Mouse (Mus musculus): ENCODE results near the gene Zfp108. TPM values are rescaled to one million over a fixed set of nuclear protein-coding genes. Genes with fewer than 3 reads are reported as not detected.
A peak's percentile ranks its signal among the peaks of the same experiment; 100 is the strongest.

The Zfp108 gene
- total RNA-seq, 2 experiments from 2014 or later: 1.7 to 1.8 TPM

DNA sequence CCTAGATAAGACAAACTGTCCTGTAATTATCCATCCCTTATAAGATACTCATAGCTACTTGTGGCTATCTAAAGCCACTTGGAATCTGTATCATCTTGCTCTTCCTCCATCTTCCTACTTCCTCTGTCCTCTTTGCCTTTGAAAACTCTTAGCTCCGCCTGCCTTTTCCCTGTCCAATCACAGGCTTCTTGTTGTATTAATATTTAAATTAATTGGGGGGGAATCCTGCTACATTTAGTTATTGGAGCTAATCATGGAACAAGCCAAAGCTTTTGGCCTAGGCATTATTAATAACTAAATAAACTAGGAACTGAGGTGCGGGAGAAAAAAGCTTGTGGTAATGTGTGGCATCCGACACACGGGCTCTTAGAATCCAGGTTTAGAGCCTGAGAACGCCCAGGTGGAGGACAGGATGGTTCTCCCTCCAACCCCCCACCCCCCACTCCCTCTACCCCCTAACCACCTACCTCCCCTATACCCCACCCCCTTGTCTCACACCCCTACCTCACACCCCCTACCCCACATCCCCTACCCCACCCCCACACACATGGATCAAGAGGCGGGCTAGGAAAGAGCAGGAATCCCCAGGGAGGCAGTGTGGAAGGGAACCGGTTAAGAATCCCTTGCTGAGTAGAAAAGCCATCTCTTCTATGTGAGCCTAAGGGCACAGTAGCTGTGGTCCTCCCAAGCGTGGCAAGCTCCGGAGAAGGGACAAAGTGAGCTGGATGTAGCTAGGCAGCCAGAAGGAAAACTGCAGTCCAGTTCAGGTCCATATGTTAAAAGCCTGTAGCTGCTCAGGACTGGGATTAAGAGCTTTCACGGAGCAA, 25.6 kb downstream of the Zfp108 start:
- no peak for DNase-seq (ENCODE audit: low spot score)
- intact Hi-C loops (cut with DNase I): no loop called here

DNA sequence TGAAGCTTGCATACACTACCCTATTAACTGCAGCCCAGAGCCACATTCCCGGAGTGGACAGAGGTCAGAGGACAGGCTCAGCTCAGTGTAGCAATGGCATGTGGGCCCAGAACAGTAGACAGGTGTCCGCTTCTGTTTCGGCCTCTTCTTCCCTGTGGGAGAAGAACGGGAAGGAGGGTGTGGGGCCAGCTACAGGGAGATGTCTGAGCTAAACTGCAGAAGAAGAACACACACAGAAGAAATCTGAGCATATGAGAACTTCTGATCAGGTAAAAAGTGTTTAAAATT, 26.2 kb downstream of the Zfp108 start:
- no peak for DNase-seq (ENCODE audit: low spot score)
- intact Hi-C loops (cut with DNase I): no loop called here

DNA sequence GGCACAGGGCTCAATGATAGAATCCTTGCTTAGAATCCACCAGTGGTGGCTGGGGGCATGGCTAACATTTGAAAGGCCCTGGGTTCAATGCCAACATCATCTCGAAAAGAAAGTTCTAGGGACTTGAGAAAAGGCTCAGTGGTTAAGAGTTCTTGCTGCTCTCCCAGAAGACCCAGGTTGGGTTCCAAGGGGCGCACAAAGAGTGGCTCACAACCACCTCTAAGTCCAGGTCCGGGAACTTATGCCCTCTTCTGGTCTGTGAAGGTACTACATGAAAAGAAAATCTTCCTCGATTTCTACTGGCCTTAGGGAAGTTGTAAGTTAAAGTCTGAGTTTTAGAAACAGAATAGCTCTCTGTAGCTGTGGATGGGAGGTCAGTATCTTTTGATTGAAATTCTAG, 31.5 kb downstream of the Zfp108 start:
- no peak for DNase-seq (ENCODE audit: low spot score)
- intact Hi-C loops (cut with DNase I): loop anchor here (5.0 kb wide), 1 partner anchor 319 kb away; no protein-coding TSS in a partner anchor

DNA sequence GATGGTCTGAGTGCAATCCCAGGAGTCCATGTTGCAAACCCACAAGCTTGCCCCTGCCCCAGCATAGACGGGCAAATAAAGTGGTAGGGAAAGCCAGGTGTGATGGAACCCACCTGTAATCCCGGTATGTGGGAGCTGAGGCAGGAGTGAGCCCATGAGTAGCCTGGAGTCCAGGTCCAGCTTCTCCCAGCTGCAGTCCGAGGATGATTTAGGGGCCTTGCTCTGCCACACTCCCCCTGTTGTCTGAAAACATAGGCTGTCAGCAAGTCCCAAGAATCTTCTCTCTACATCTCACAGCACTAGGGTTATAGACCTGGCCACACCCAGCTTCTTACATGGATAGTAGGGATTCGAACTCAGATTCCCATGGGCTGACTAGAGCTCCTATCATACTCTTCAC, 32.3 kb downstream of the Zfp108 start:
- no peak for DNase-seq (ENCODE audit: low spot score)
- intact Hi-C loops (cut with DNase I): loop anchor here (5.0 kb wide), 1 partner anchor 320 kb away; no protein-coding TSS in a partner anchor

DNA sequence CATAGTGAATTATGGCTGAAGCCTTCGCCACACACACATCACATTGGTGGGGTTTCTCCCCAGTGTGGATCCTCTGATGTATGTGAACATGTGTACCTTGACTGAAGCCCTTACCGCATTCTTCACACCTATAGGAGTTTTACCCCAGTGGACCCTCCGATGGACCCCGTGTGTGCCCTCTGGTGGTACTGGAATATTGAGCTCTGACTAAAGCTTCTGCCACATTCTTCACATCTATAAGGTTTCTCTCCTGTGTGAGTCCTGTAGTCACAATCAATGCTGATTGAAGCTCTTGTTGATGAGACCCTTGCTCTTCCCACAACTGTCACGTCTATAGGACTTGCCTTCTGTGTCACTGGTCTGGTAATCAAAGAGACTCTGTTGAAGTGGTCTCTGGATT, 33.1 kb downstream of the Zfp108 start:
- intact Hi-C loops (cut with DNase I): loop anchor here (5.0 kb wide), 1 partner anchor 320 kb away; no protein-coding TSS in a partner anchor

DNA sequence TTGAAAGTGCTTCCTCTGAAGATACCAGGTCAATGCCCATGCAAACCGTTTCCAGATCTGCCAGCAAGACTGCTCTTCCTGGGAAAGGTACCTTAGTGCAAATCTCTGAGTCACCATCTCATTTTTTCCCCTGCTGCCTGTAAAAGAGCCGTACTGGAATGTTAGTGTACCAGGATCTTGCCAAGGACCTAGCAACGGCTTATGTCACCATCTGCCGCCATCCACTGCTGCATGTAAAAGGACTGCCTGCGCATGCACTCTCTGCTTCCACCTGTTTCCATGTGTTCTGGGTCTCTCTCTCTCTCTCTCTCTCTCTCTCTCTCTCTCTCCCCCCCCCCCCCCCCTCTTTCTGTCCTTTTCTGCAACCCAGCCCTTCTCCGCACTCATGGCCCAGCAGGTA, 33.9 kb downstream of the Zfp108 start:
- no peak for DNase-seq (ENCODE audit: low spot score)
- intact Hi-C loops (cut with DNase I): loop anchor here (5.0 kb wide), 1 partner anchor 321 kb away; no protein-coding TSS in a partner anchor

More for the DNA sequence above, 33.1 kb downstream of the Zfp108 start:
- DNase-seq (ENCODE audit: low spot score): no peak

DNA sequence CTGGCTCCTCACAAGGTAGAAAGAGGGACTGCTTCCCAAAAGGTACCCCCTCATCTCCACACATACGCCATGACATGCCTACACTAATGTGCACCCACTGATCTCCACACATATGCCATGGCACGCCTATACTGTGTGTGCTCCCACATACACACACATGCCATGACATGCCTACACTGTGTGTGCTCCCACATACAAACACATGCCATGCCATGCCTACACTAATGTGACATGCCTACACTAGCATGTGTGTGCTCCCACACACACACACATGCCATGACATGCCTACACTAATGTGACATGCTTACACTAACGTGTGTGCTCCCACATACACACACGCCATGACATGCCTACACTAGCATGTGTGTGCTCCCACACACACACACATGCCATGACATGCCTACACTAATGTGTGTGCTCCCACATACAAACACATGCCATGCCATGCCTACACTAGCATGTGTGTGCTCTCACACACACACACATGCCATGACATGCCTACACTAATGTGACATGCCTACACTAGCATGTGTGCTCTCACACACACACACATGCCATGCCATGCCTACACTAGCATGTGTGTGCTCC, 35.6 kb downstream of the Zfp108 start:
- intact Hi-C loops (cut with DNase I): no loop called here
- no peak for DNase-seq (ENCODE audit: low spot score)

DNA sequence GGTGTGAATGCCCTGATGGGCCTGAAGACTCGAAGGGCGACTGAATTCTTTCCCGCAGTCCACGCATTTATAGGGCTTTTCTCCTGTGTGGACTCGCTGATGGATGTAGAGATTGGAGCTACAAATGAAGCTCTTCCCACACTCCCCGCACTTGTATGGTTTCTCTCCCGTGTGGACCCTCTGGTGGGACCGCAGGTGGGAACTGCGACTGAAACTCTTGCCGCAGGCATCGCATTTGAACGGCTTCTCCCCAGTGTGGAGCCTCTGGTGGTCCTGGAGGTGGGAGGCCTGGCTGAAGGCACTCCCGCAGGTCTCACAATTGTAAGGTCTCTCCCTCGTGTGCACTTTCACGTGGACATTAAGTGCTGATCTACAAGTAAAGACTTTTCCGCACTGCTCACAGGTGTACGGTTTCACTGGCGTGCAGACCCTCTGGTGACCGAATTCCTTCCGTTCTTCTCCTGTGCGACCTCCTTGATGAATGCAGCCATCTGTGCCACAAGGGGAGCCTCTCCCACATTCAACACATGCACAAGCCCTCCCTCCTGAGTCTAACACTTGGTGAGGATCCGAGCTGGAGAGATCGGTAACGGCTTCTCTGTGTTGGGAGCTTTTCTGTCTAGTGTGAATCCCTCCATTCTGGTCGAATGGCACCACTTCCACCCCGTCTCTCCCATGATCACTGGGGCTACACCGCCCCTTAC, 36.9 kb downstream of the Zfp108 start:
- intact Hi-C loops (cut with DNase I): no loop called here
- DNase-seq (ENCODE audit: low spot score): no peak

DNA sequence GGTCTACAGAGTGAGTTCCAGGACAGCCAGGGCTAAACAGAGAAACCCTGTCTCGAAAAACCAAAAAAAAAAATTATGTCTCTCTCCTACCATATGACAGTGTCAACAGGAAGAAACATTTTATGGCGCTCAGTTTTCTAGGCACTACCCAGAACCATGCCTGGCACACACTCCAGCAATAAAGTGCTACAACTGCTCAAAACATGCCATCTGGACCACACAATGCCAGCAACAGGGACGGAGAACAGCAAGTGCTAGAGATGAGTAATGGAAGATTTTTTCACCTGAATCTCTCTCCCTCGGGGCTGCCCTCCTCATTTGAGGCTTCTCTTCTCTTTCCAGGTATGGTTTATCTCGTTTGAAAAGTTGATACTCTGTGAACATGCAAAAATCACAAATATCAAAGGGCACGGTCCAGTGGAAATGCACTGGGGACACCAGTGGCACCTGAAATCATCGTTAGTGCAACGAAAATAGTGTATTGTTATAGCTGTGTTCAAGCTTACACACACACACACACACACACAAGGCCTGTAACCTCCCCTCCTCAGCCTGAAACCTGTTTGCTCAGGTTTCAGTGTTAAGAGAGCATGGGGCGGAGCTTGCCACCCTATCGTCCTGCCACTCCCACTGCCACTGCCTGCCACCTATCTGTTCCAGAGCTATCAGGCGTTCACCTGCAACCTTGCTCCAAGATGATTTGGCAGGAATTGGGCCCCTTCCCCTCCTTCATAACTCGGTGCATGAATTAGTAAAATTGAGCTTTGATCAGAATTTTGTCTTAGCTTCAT, 38.7 kb downstream of the Zfp108 start:
- intact Hi-C loops (cut with DNase I): no loop called here
- no peak for DNase-seq (ENCODE audit: low spot score)

DNA sequence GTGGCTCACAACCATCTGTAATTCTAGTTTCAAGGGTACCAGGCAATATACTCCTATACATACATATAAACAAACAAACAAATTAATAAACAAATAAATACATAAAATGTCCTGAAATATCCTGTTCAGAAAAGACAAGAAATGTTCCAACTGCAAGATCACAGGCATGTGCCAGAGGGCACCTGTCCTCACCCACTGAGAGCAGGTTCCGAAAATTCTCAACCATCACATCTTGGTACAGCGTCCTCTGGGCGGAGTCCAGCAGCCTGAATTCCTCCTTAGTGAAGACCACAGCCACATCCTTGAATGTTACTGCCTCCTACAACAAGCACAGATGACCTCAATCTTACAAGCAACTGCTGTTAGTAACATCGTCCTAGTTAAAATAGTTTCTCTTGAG, 40.2 kb downstream of the Zfp108 start:
- DNase-seq (ENCODE audit: low spot score): no peak
- intact Hi-C loops (cut with DNase I): no loop called here

DNA sequence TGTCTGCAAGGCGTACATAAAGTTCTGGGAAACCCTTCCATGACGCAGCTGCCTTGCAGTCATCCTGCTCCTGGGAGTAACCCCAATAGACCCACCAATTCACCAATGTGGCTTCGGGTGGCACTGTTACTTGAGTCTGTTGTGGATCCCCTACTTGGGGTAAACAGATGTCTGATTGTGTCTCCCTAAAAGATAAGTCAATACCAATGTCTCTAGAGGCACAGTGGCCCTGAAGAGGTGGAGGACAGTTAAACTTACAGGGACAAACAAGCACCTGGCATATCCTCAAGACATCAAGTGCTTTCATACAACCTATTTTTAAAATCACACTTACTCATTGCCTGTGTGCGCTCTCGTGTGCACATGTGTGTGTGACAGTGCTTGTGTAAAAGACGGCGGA, 40.8 kb downstream of the Zfp108 start:
- intact Hi-C loops (cut with DNase I): no loop called here

DNA sequence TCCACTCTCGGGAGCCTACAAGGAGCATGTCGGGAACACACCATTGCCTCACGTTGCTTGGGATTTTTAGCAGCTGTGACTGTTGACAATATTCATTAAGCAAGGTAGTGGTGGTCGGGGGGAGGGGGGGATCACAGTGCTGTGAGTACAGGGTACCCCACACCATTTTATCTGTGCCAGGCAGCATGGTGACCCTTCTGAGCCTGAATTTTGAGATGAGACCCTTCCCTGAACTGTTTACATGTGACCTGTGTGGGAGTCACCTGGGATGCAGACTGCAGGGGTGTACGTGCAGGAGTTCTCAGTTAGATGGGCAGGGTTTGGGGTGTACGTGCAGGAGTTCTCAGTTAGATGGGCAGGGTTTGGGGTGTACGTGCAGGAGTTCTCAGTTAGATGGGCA, 41.8 kb downstream of the Zfp108 start:
- intact Hi-C loops (cut with DNase I): no loop called here

More for the DNA sequence above, 40.8 kb downstream of the Zfp108 start:
- no peak for DNase-seq (ENCODE audit: low spot score)

DNA sequence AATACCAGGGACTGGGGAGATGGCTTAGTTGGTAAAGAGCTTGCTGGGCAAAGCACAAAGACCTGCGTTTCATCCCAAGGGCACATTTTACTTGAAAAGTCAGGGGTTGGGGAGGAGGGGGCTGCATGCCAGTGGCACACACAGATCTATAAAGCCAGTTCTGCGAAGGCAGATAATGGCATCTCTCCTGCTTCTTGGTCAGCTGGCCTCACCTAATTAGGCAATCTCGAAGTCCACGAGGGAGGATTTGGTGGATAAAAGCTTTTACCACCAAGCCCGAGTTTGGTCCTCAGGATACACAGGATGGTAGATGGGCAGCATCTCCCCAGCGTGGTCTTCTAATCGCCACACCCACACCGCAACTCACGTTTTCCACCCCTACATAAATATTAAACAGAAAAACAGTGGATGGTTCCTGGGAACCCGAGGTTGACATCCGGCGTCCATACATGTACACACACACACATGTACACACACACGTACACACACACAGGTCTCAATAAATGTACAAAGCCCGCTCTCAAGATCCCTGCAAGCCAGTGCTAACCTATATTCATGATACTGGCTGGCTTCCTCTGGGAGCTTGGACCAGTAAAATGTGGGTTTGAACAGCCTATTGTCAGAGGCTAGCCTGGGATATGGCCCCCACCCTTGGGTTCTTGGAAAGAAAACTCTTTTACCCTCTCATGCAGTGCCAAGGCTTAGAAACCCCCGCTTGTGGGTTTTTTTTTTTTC, 42.9 kb downstream of the Zfp108 start:
- no peak for DNase-seq (ENCODE audit: low spot score)
- intact Hi-C loops (cut with DNase I): no loop called here

More for the DNA sequence above, 41.8 kb downstream of the Zfp108 start:
- no peak for DNase-seq (ENCODE audit: low spot score)

DNA sequence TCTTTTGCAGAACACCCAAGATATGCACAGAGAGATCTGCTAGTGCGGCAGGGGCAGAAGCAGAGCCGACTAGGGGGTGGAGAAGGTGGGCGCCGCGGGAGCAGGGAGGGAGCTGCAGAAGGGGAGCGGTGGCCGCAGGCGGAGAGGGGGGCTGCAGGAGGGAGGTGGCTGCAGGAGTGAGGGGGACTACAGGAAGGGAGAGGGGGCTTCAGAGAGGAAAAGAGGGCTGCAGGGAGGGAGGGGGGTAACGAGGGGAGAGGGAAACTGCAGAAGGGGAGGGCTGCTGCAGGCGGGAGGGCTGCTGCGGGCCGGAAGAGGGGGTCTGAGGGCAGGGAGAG, 44.0 kb downstream of the Zfp108 start:
- DNase-seq (ENCODE audit: low spot score): no peak
- intact Hi-C loops (cut with DNase I): no loop called here

DNA sequence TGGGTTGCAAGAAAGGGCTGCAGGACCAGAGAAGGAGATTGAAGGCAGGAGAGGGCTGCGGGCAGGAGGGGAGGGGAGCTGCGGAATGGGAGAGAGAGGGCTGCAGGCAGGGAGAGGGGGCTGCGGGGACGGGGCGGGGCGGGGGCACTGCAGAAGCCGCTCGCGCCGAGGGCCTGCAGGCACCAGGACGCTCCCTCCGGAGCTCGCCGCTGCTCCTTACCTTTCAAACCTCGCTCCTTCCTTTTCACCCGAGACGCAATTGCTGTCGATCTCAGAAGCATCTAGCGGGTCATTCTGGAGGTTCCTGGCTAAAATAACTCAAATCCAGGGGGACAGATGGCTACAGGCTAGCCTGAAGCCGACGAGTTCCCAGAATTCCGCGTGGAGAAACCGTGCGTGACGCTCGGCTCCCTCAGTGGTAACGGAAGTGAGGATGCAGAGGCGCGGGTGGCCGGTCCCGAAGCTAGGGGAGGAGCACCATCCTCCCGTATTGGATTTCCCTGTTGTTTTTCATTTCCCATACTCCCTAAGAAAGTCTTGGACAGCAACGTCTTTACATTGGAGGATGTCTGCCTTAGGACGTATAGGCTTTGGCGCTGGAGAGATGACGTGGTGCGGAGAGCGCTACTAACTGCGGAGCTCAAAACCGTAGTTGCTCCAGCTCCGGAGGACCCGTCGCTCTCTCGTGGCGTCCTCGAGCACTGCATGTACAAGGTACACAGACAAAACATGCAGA, 44.5 kb downstream of the Zfp108 start:
- intact Hi-C loops (cut with DNase I): no loop called here
- peak; percentile 26 for DNase-seq (ENCODE audit: low spot score)

DNA sequence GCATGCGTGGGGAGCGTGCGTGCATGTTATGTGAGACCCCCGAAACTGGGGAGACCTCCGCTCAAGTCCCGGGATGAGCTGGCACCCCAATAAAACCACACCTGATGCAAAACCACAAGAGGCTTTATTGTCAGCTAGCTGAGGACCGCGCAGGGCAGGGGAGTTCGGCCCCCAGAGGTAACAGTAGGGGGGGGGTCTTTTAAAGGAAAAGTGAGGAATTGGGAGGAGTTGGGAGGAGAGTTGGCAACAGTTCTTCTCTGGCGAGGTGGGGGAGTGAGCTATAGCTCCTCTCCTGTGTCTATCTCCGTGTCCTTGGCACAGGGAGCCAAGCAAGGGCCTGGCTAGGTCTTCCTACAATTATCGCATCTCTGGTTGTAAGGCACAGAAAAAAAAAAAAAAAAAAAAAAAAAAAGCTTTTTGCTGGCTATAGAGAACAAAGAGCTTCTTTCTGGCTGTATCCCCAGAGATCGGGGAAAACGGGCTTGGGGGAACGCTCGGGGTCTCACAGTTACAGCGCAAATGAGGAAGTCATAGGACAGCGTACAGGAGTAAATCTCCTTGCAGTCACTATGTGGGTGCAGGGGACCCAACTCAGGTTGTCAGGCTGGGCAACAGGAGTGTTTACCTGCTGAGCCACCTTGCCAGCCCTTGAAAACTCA, 45.4 kb downstream of the Zfp108 start:
- no peak for DNase-seq (ENCODE audit: low spot score)
- intact Hi-C loops (cut with DNase I): no loop called here

DNA sequence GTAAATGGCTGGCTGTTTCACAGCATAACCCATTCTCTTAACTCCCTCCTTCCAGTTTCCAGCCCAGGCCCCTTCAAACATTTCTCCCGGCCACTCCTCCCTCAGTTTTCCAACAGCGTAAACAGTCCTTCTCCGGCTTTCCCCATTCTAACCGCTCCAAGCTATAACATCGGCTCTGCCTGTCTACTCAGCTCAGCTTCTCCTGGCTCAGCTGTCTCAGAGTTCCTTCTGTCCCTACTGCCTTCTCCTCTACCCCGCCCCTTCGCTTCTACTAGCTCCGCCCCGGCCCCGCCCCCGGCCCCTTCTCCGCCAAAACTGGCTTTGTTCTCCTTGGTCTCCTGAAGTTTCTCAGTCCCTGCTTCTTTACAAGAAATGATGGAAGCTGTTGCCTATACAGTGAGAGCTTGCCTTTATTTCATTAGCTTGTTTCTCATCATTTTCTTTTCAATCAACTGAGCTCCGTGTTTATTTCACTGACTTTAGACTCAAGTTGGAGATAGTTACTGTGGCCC, 46.2 kb downstream of the Zfp108 start, which contains the start of gene Zfp61:
Gene Zfp61 (minus strand): TSS at position 462 of the 512 bp plus-strand sequence.
- intact Hi-C loops (cut with DNase I): no loop called here
- DNase-seq (ENCODE audit: low spot score): no peak

All from heart, postnatal 25 days (tissue).